Mouse (Mus musculus): ENCODE results near the gene Ccl2.

Ccl2 gene

DNA sequence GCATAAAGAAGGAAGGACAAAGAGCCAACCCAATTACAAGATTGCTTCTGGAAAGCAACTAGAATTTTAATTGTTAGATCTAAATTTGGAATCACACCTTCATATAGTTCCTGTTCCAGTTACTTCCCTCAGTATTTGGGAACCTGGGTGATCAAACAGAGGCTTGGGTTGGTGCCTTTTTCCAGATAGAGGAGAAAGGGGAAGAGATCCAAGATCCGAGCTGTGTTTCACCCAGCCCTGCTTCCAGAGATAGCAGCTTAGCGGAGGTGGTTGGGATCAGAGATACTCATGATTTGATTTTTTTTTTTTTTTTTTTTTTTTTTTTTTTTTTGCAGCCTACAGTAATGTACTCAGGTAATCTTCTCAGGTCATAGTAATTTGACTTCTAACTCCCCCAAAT, 486 bp downstream of the Ccl2 start:
- no peak for DNase-seq (ENCODE audit: low spot score)

DNA sequence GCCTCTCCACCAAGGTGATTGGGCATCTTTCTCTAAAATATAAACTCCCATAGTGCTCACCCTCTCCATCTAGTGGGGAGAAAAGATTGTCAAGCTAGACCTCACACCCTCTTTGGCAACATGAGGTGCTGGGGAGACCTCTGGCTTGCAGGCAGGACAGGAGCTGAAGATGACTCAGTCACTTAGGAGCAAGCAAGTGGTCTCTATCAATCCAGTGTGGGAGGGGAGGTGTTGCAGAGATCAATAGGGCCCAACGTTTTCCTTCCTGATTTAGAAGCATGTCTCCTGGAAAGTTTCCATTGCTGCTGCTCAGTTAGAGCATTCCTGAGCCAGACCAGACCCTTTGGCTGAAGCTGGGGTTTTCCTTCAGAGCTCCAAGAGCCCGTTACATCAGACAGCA, 3.2 kb downstream of the Ccl2 start, which contains the start of gene Gm17268:
Gene Gm17268 (minus strand): TSS at position 28 of the 400 bp plus-strand sequence.
- no peak for DNase-seq (ENCODE audit: low spot score)

DNA sequence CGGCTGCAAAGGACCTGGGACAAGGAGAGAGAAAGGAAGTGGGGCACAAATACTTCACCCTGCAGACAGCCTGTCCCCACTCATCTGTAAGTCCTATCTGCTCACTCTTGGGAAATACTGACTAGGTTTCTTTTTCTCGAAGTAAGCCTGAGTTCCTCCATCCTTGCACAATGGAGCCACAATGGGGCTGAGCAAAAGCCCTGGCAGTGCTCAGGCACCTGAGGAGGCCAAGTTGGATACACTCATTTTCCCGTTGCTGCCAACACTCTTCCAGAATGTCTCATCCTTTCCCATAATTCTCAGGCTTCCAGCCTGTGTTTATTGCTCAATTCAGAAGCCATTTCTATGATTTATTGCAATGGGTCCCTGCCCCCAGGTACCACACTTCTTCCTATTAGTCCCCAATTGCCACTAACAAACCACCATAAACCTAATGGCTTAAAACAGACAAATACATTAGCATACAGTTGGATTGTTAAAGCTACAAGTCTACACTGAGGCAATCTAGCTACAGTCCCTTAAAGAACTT, 3.8 kb downstream of the Ccl2 start:
- no peak for DNase-seq (ENCODE audit: low spot score)

- DNase-seq (ENCODE audit: low spot score) = no peak
Observed at GRCm38 (mm10) chr11:82041671-82042080, 6.3 kb downstream of the Ccl2 start.

DNA sequence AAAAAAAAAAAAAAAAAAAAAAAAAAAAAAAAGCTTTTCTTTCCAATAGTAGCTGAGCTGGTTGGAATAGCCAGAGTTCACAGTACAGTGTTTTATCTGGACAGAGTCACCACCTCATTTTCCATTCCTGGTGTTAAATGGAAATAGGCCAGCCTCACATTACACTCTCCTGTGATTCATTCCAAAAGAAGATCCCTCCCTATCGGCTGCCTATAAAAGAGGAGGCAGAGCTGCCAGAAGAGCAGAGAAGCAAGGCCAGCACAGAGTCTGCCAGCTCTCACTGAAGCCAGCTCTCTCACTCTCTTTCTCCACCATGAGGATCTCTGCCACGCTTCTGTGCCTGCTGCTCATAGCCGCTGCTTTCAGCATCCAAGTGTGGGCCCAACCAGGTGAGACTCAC, 10.1 kb downstream of the Ccl2 start, which contains the start of gene Ccl7:
Gene Ccl7 (plus strand): TSS at position 242 of the 400 bp plus-strand sequence.
- DNase-seq (ENCODE audit: low spot score) = peak; percentile 5

- DNase-seq (ENCODE audit: low spot score) = no peak
Observed at GRCm38 (mm10) chr11:82047746-82048415, 12.5 kb downstream of the Ccl2 start.

GRCm38 (mm10) chr11:82053849-82054248, 18.5 kb downstream of the Ccl2 start:
- no peak for DNase-seq (ENCODE audit: low spot score)

GRCm38 (mm10) chr11:82057646-82058045, 22.3 kb downstream of the Ccl2 start, which contains the start of gene Ccl11:
TSS of gene Ccl11 (plus strand) at chr11:82057823.
- no peak for DNase-seq (ENCODE audit: low spot score)

GRCm38 (mm10) chr11:82062226-82062625, 26.9 kb downstream of the Ccl2 start:
- DNase-seq (ENCODE audit: low spot score) = no peak

DNA sequence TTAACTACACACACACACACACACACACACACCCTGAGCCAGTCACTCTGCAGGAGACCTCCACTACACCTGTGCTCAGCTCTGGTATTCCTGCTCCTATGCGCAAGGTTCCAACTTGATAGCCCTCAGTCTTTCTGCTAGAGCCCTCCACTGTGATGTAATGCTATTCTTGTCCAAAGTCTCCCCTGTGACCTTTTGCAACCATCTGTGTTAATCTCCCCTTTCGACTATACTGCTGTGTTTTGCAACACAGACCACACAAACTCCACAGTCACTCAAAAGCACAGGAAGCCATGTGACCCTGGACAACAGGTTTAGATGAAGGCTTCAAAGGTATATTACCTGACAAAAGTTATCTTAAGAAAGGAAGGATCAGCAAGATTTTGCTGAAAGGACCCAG, 28.1 kb downstream of the Ccl2 start:
- DNase-seq (ENCODE audit: low spot score) = no peak

- no peak for DNase-seq (ENCODE audit: low spot score)
Observed at GRCm38 (mm10) chr11:82066953-82067571, 31.7 kb downstream of the Ccl2 start.

DNA sequence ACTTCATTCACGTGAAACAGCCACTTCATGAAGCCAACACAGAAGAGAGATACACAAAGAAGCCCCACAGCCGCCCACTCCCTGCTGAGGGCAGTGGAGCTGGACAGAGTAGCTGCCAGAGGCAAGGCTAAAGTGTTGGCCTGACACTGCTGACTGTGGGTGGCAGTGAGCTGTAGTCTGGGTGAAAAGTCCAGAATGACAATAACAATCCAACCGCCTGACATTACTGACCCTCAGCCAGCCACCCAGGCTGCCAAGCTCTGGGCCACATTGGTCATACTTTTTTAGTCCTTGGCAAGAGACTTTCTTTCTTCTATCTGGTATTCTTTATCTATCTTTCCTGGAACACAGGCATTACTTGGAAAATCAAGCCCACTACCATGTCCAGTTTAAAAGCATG, 35.7 kb downstream of the Ccl2 start:
- no peak for DNase-seq (ENCODE audit: low spot score)

GRCm38 (mm10) chr11:82072374-82072773, 37.0 kb downstream of the Ccl2 start:
- no peak for DNase-seq (ENCODE audit: low spot score)

- no peak for DNase-seq (ENCODE audit: low spot score)
Observed at GRCm38 (mm10) chr11:82072984-82073383, 37.6 kb downstream of the Ccl2 start.

- DNase-seq (ENCODE audit: low spot score) = no peak
Observed at GRCm38 (mm10) chr11:82073686-82074085, 38.3 kb downstream of the Ccl2 start.

DNA sequence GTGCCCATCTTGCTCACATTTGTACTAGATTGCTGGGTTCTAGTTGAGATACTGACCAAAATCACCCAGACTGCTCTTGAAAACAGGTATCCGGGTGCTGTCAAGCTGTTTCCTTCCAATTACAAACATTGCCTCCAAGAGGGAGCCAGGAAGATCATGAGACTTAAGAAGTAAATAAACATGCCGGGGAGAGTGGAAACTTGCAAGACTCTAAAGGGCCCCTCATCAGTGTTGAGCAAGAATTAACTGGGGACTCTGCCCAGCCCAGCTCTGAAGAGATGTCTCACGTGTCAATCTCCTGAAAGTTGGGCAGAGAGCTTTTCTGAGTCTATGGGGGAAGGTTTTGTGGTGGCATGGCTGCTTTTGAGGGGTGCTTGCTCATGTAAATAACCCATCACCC, 41.7 kb downstream of the Ccl2 start:
- no peak for DNase-seq (ENCODE audit: low spot score)

- DNase-seq (ENCODE audit: low spot score) = no peak
Observed at GRCm38 (mm10) chr11:82078136-82078730, 42.9 kb downstream of the Ccl2 start.

DNA sequence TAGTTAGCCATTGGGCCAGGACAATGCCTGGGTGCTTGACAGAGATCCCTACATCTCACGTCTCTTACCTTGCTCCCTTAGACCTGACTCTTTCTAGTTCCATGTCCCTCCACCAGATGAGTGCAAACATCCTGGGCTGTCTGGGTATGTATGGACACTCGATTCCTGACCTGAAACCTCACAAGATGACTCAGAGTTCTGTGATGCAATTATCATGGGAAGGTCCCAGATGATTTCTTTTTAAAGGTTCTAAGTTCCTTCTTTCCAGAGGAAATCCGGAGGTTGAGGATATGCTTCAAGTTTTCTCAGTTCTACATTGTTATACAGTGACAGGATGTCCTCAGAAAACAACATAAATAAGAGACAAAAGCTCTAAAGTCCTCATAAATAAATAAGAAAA, 45.5 kb downstream of the Ccl2 start:
- no peak for DNase-seq (ENCODE audit: low spot score)

DNA sequence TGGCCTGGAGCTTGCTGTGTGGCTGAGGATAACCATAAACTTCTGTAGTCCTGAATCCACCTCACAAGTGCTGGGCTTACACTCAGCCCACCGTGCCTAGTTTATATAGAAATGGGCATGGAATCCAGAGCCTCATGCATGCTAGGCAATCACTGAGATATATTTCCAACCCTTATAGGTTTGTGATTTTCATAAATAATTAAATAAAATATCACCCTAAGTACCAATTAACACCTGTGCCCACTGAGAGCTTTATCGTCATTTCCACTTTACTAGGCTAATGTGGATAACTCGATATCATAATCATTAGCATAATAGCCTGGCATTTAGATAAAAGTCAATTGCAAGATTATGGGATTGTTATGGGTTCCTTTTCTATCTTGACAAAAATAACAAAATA, 49.0 kb downstream of the Ccl2 start:
- DNase-seq (ENCODE audit: low spot score) = no peak
